Mouse (Mus musculus): ENCODE data around the gene Ccdc88c. TPM values are rescaled to one million over a fixed set of nuclear protein-coding genes. Genes with fewer than 3 reads are reported as not detected.

Ccdc88c gene
- polyA plus RNA-seq, 1 experiment, result 4.9 TPM

DNA sequence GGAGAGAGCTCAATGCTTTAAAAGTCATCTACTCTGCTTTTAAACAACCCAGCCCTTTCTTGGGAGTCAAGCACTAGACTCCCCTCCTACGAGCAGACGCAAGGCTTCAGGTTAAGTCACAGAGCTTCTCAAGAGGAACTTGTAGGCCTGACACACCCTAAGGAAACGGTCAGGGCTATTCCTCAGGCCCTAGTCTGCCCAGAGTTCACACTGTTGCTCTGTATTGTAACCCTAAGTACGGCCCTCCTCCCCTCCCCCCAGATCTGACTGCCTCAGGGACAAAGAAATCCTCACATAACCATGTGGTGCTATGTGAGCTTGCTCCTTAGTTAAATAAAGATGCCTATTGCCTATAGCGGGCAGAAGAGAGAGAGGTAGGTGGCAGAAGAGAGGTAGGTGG is 79.7 kb downstream of the Ccdc88c start:
- Histone ChIP-seq H3K4me3 (replicated peaks) (no peak overlapping the region), H3K9me3 (ENCODE audit: control insufficient read depth, low read length) (no peaks in the 10 kb centered on the region), H3K36me3 (ENCODE audit: control insufficient read depth) (peaks cover 96% of the 10 kb centered on the region), H3K4me1 (ENCODE audit: control insufficient read depth) (peaks cover 28% of the 10 kb centered on the region), H3K27me3 (ENCODE audit: control insufficient read depth) (no peaks in the 10 kb centered on the region)
- no peak for TF ChIP-seq TAL1 (IDR thresholded peaks at IDR 0.05; ENCODE audit: low read length)
- no peak for TF ChIP-seq GATA1 (IDR thresholded peaks at IDR 0.05; ENCODE audit: low read length)

DNA sequence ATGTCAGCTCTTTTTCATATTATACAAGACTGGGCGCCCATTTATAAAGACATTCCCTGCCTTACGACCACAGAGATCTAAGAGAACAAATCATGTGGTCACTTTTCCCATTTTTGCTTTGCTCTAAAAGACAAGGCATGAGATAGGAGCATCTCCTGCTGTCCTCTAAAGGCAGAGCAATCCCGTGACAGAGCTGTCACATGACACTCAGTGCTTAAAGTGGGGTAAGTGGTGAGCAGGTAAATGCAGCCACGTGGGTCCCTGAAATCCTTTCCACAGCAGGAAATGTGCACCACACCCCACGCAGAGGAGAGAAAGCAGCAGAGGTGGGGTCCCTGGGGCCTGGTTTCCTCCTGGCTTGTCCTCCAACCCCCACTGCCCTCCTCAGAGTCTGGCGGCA is 80.8 kb downstream of the Ccdc88c start:
- peaks cover 97% of the 10 kb centered on the region for H3K36me3 ChIP-seq (ENCODE audit: control insufficient read depth)
- TF ChIP-seq TAL1 (IDR thresholded peaks at IDR 0.05; ENCODE audit: low read length) (no peak), GATA1 (IDR thresholded peaks at IDR 0.05; ENCODE audit: low read length) (no peak)
- peaks cover 16% of the 10 kb centered on the region for H3K4me1 ChIP-seq (ENCODE audit: control insufficient read depth)
- no peaks in the 10 kb centered on the region for H3K27me3 ChIP-seq (ENCODE audit: control insufficient read depth)
- H3K4me3 ChIP-seq (replicated peaks), result no peak overlapping the region
- no peaks in the 10 kb centered on the region for H3K9me3 ChIP-seq (ENCODE audit: control insufficient read depth, low read length)

DNA sequence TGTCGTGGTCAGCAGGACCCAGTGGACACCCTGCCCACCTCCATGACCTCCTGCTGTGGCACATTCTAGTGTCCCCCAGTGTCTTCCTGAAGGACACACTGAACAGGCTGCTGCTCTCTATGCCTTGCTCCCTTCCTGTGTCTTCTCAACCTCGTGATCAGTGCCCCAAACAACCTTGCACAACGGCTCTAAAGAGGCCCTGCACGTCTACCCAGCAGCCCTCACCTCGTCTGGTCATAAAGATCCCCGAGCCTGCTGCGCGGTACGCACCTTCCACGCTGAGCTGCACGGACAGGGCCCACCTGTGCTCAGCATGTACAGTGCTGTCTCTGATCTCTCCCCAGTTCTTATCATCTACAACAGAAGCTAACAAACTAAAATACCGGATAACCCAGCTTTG is 82.9 kb downstream of the Ccdc88c start:
- TF ChIP-seq GATA1 (IDR thresholded peaks at IDR 0.05; ENCODE audit: low read length) (no peak), TAL1 (IDR thresholded peaks at IDR 0.05; ENCODE audit: low read length) (no peak)
- no peaks in the 10 kb centered on the region for H3K27me3 ChIP-seq (ENCODE audit: control insufficient read depth)
- no peak overlapping the region for H3K4me3 ChIP-seq (replicated peaks)
- H3K36me3 ChIP-seq (ENCODE audit: control insufficient read depth), result peaks cover 97% of the 10 kb centered on the region
- no peaks in the 10 kb centered on the region for H3K4me1 ChIP-seq (ENCODE audit: control insufficient read depth)
- no peaks in the 10 kb centered on the region for H3K9me3 ChIP-seq (ENCODE audit: control insufficient read depth, low read length)

DNA sequence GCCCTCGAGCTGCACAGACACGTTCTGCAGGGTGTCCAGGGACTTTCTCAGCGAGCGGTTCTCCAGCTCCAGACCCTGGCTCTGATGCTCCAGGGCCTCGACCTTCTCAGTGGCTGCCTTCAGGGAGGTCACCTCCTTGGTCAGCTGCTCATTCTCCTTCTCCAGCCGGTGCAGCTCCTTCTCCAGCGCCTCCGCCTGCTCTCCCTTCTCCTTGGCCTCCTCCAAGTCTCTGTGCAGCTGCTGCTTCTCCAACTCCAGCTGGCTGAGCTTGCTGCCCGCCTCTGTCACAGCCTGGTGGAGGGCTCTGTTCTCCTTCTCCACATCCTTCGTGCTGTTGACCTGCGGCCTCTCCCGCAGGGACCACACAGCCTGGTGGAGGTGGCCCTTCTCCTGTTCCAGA is 83.4 kb downstream of the Ccdc88c start:
- TF ChIP-seq GATA1 (IDR thresholded peaks at IDR 0.05; ENCODE audit: low read length) (no peak), TAL1 (IDR thresholded peaks at IDR 0.05; ENCODE audit: low read length) (no peak)
- Histone ChIP-seq H3K36me3 (ENCODE audit: control insufficient read depth) (peaks cover 99% of the 10 kb centered on the region), H3K4me1 (ENCODE audit: control insufficient read depth) (no peaks in the 10 kb centered on the region), H3K4me3 (replicated peaks) (no peak overlapping the region), H3K9me3 (ENCODE audit: control insufficient read depth, low read length) (no peaks in the 10 kb centered on the region), H3K27me3 (ENCODE audit: control insufficient read depth) (no peaks in the 10 kb centered on the region)

DNA sequence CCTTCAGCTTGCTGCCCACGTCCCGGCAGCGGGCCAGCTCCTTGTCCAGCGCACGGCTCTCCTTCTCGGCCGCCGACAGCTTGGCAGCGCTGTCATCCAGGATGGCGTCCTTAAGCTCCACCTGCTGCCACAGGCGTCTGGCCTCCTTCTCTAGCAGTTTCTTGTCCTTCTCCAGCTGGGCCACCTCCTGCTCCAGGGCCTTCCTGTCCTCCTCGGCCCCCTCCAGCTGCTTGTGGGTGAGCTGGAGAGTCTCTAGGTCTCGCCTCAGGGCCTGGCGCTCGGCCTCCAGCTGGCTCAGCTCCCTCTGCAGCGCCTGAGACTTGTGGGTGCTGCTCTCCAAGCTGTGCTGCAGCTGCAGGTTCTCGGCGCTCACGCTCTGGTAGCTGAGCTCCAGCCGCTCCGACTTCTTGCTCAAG is 83.9 kb downstream of the Ccdc88c start:
- TF ChIP-seq GATA1 (IDR thresholded peaks at IDR 0.05; ENCODE audit: low read length), result no peak
- no peak for TF ChIP-seq TAL1 (IDR thresholded peaks at IDR 0.05; ENCODE audit: low read length)
- Histone ChIP-seq H3K4me3 (replicated peaks) (no peak overlapping the region), H3K36me3 (ENCODE audit: control insufficient read depth) (peaks cover 99% of the 10 kb centered on the region), H3K9me3 (ENCODE audit: control insufficient read depth, low read length) (no peaks in the 10 kb centered on the region), H3K4me1 (ENCODE audit: control insufficient read depth) (no peaks in the 10 kb centered on the region), H3K27me3 (ENCODE audit: control insufficient read depth) (no peaks in the 10 kb centered on the region)

DNA sequence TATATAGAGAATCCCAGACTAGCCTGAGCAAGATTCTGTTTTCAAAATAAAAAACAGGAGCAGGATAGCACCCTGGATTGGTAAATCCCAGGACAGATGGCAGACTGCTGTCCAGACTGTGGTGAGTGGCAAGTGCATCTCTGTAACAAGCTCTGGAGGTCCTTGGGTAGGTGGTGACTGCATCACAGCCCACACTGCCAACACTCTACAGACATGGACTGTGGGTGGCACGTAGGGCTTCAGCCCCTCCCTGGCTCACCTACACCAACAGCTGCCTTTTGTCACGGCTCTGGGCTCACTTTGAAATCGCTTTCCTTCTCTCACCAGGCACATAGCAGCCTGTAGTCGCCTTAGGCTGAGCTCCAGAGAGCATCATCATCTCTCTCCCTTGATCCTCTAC is 85.7 kb downstream of the Ccdc88c start:
- no peak for TF ChIP-seq TAL1 (IDR thresholded peaks at IDR 0.05; ENCODE audit: low read length)
- TF ChIP-seq GATA1 (IDR thresholded peaks at IDR 0.05; ENCODE audit: low read length), result no peak
- no peaks in the 10 kb centered on the region for H3K9me3 ChIP-seq (ENCODE audit: control insufficient read depth, low read length)
- no peak overlapping the region for H3K4me3 ChIP-seq (replicated peaks)
- H3K36me3 ChIP-seq (ENCODE audit: control insufficient read depth), result peaks cover 97% of the 10 kb centered on the region
- H3K4me1 ChIP-seq (ENCODE audit: control insufficient read depth), result no peaks in the 10 kb centered on the region
- no peaks in the 10 kb centered on the region for H3K27me3 ChIP-seq (ENCODE audit: control insufficient read depth)

DNA sequence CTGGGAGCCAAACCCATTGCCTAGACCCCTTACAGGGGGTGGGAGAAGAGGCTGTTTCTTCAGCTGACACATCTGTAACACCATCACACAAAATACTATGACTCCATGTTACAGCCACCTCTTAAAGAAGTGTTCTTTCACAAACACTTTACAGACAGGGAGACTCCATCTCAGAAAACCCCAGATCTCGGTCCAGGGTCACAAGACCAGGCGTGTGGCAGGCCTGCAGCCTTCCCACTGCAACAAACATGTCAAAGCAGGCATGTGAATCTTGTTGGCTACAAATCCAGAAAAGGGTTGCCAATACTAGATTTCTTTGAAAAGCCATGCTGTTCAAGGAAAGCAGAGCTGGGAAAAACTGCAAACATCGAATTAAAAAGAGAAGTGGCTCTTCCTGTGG is 87.5 kb downstream of the Ccdc88c start:
- Histone ChIP-seq H3K27me3 (ENCODE audit: control insufficient read depth) (no peaks in the 10 kb centered on the region), H3K9me3 (ENCODE audit: control insufficient read depth, low read length) (no peaks in the 10 kb centered on the region), H3K36me3 (ENCODE audit: control insufficient read depth) (peaks cover 97% of the 10 kb centered on the region), H3K4me3 (replicated peaks) (no peak overlapping the region), H3K4me1 (ENCODE audit: control insufficient read depth) (no peaks in the 10 kb centered on the region)
- TF ChIP-seq TAL1 (IDR thresholded peaks at IDR 0.05; ENCODE audit: low read length) (no peak), GATA1 (IDR thresholded peaks at IDR 0.05; ENCODE audit: low read length) (no peak)

DNA sequence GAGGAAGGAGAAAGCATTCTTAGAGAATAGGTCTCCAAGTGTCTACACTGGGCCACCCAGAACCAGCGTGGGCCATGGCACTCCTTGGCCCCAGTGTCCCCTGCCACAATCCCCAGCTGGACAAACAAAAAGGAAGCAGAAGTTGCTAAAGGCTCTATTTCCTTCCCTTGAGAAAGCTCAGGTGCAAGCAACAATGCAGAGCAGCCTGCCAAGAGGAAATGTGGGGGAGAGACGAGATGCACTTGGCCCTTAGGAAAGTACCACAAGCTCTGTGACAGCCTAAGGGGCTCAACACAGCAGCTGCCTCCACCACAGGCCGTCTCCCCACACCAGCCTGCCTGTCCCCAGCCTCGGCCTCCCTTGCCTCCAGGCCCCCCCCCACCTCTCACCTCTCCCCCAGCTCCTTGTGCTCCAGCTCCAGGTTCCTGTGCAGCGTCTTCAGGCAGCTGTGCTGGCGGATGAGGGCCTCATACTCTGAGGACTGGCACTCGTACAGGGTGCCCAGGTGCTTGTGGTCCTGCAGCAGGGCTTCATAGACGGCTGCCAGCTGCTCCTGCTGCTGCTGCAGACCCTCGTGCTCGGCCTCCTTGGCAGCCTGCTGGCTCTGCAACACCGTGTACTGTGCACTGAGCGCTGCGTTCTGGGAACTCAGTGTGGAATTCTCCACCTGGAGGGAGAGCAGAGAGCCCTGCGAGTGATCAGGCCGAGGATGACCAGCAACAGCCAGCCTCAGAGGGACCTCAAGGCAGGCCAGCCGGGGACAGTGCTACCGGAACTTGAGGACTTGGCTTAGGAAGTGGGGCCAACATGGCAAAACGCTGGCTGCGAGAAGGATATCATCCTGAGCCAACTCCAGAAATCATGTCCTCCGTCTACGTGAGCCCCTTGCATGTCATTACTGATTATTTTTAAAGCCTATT is 91.2 kb downstream of the Ccdc88c start:
- H3K4me1 ChIP-seq (ENCODE audit: control insufficient read depth), result no peaks in the 10 kb centered on the region
- H3K27me3 ChIP-seq (ENCODE audit: control insufficient read depth), result no peaks in the 10 kb centered on the region
- H3K4me3 ChIP-seq (replicated peaks), result no peak overlapping the region
- no peak for TF ChIP-seq GATA1 (IDR thresholded peaks at IDR 0.05; ENCODE audit: low read length)
- no peak for TF ChIP-seq TAL1 (IDR thresholded peaks at IDR 0.05; ENCODE audit: low read length)
- H3K9me3 ChIP-seq (ENCODE audit: control insufficient read depth, low read length), result no peaks in the 10 kb centered on the region
- peaks cover 97% of the 10 kb centered on the region for H3K36me3 ChIP-seq (ENCODE audit: control insufficient read depth)

DNA sequence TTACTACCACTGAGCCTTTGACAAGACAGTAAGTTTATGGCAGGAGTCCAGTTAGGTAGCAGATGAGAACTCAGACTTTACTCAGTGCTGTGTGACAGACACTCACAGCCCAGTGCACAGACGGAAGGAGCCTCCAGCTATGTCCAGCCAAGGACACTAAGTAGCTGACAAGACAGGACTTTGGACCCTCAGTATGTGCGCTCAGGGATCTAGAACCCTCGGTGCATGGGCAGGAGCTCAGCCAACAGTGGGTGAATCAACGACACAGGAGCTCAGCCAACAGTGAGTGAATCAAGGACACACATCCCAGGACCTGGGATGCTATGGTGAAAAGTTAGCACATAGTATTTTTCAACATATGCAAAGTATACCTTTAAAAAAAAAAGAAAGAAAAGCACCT is 92.1 kb downstream of the Ccdc88c start:
- Histone ChIP-seq H3K4me3 (replicated peaks) (no peak overlapping the region), H3K27me3 (ENCODE audit: control insufficient read depth) (no peaks in the 10 kb centered on the region), H3K9me3 (ENCODE audit: control insufficient read depth, low read length) (no peaks in the 10 kb centered on the region), H3K36me3 (ENCODE audit: control insufficient read depth) (peaks cover 97% of the 10 kb centered on the region), H3K4me1 (ENCODE audit: control insufficient read depth) (no peaks in the 10 kb centered on the region)
- TF ChIP-seq TAL1 (IDR thresholded peaks at IDR 0.05; ENCODE audit: low read length), result no peak
- TF ChIP-seq GATA1 (IDR thresholded peaks at IDR 0.05; ENCODE audit: low read length), result no peak

Data from erythroblast, embryonic 14.5 days (primary cell).